Mouse (Mus musculus): ENCODE data around the gene Opn4. TPM values are rescaled to one million over a fixed set of nuclear protein-coding genes. Genes with fewer than 3 reads are reported as not detected.

The Opn4 gene
- total and polyA plus RNA-seq, 3 experiments = not detected

DNA sequence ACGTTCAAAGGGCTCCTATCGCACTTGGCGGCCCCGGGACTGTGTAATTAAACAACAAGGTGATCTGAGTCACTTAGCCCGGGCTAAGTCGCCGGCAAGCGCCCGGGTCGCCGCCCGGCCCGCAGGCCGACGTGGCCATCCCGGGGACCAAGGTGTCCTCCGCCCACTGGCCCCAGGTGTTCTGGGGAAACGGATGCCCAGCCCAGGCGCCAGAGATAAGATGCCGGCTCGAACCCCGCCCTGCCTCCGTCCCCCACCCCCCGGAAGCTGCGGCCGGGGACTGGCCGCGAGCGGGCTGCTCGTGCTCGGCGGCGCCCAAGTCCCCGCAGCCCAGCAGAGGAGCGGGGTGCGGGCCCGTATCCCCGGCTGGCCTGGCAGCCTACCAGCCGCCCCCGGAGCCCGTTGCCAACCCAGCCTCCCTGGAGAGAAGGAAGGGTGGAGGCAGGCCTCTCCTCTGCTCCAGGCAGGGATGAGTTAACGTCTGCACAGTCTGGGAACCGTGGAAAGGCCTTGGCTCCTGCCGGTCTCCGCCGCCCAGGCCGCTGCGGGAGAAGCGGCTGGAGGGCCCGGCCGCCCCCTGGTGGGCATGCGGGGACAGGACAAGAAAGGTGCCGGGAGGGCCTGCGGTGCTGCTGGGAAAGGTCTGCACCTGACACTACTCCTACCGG lies 50.8 kb downstream of the Opn4 start (continued):
- TF ChIP-seq SIN3A (IDR thresholded peaks at IDR 0.05; ENCODE audit: low read length) (0 out of 2 replicates have a peak, but pooled peaks have one; percentile 7), POLR2A (IDR thresholded peaks at IDR 0.05; ENCODE audit: control insufficient read depth in 1 of 2, insufficient read depth in 1 of 2, low read depth in 1 of 2, low read length in 2 of 2, poor library complexity in 1 of 2) (peak in 1 of 2 experiments; percentile 63; a peak in 2 of 4 replicates), USF2 (IDR thresholded peaks at IDR 0.05; ENCODE audit: borderline replicate concordance in 1 of 2, insufficient read depth in 1 of 2, low read depth in 1 of 2, low read length in 2 of 2) (no peak), TAL1 (IDR thresholded peaks at IDR 0.05; ENCODE audit: low read length) (no peak), RCOR1 (IDR thresholded peaks at IDR 0.05; ENCODE audit: low read depth, low read length) (no peak), NELFE (IDR thresholded peaks at IDR 0.05; ENCODE audit: low read depth, low read length) (no peak), TCF12 (IDR thresholded peaks at IDR 0.05; ENCODE audit: low read depth, low read length) (no peak), CHD1 (IDR thresholded peaks at IDR 0.05; ENCODE audit: low read depth, low read length) (no peak), ZC3H11A (IDR thresholded peaks at IDR 0.05; ENCODE audit: low read depth, low read length) (peak; percentile 48), EP300 (IDR thresholded peaks at IDR 0.05; ENCODE audit: low read depth in 1 of 2, low read length in 2 of 2) (no peak), MYC (IDR thresholded peaks at IDR 0.05; ENCODE audit: low read depth, low read length) (no peak)

DNA sequence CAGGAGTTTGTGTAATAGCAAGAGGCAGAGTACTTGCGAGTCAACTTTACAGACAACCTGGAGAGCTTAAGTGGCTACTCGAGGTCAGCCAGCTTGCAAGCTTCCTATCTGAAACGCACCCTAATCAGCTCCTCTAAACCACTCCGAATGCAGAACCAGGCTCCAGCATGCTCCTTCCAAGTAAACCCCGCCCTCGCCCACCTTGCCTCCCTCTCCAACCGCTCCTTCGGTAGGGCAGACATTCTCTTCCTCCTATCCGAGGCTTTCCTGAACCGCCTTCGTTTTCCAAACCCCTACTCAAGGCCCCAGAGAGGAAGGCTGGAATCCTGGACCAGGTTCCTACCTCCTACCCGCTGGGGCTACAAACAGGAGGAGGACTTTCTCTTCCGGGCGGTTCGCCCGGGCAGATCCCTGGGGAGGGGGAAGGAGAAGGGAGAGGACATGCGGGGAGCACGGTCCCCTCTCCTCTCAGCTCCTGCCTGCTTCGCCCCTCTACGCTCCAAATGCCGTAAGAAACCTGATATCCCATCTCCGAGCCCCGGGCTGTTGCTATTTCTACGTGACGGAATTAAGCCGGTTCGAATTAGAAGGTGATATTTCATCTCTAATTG lies 51.4 kb downstream of the Opn4 start:
- no peaks in the 10 kb centered on the region for H3K79me2 ChIP-seq (ENCODE audit: control insufficient read depth, insufficient read depth, low read length, poor library complexity)
- no peak overlapping the region for H3K27ac ChIP-seq (ENCODE audit: control insufficient read depth, low read depth, low read length)
- H3K4me3 ChIP-seq (ENCODE audit: control insufficient read depth in 1 of 2, insufficient read depth in 1 of 2, low read depth in 2 of 2, low read length in 2 of 2) = peak overlapping the region; percentile 53 to 86
- peaks cover 0 to 3% of the 10 kb centered on the region in 2 experiments; a peak in 1 of 4 replicates for H3K27me3 ChIP-seq (ENCODE audit: control insufficient read depth in 1 of 2, insufficient read depth in 2 of 2, low read length in 2 of 2)
- peak; percentile 78 for DNase-seq (ENCODE audit: low read depth, low spot score)
- H3K9me3 ChIP-seq (replicated peaks; ENCODE audit: insufficient read depth, low read length) = no peaks in the 10 kb centered on the region
- H3K36me3 ChIP-seq (ENCODE audit: control insufficient read depth in 1 of 2, insufficient read depth in 2 of 2, low read length in 2 of 2) = no peaks in the 10 kb centered on the region; a peak in 1 of 4 replicates
- no peaks in the 10 kb centered on the region for H3K4me1 ChIP-seq (ENCODE audit: control insufficient read depth in 1 of 2, insufficient read depth in 2 of 2, low read length in 2 of 2)
- peak overlapping the region; percentile 74 for H3K9ac ChIP-seq (ENCODE audit: control insufficient read depth, low read depth, low read length, poor library complexity, severe bottlenecking)
- TF ChIP-seq MAX (IDR thresholded peaks at IDR 0.05; ENCODE audit: low read length) = 0 out of 2 replicates have a peak, but pooled peaks have one; percentile 22
- no peak for TF ChIP-seq ELF1 (IDR thresholded peaks at IDR 0.05; ENCODE audit: low read depth, low read length)
- 0 out of 2 replicates have a peak, but pooled peaks have one; percentile 36 for TF ChIP-seq UBTF (IDR thresholded peaks at IDR 0.05; ENCODE audit: borderline replicate concordance, insufficient read depth, low read depth, low read length)
- TF ChIP-seq ZKSCAN1 (IDR thresholded peaks at IDR 0.05; ENCODE audit: low read depth, low read length) = no peak
- no peak for TF ChIP-seq TBP (IDR thresholded peaks at IDR 0.05; ENCODE audit: low read depth, low read length)
- no peak for TF ChIP-seq CHD2 (IDR thresholded peaks at IDR 0.05; ENCODE audit: low read length)
- no peak for TF ChIP-seq CTCF (IDR thresholded peaks at IDR 0.05 in 2 of 3, conservative IDR thresholded peaks at IDR 0.05 in 1 of 3; ENCODE audit: control insufficient read depth in 1 of 3, insufficient read depth in 1 of 3, low read depth in 2 of 3, low read length in 3 of 3, poor library complexity in 1 of 3, severe bottlenecking in 1 of 3)
- no peak for TF ChIP-seq E2F4 (IDR thresholded peaks at IDR 0.05; ENCODE audit: borderline replicate concordance, low read depth, low read length)
- TF ChIP-seq GATA1 (IDR thresholded peaks at IDR 0.05; ENCODE audit: low read depth, low read length) = 0 out of 2 replicates have a peak, but pooled peaks have one; percentile 10
- no peak for TF ChIP-seq MEF2A (IDR thresholded peaks at IDR 0.05; ENCODE audit: extremely low read depth, insufficient replicate concordance, low read depth, low read length, poor library complexity, severe bottlenecking)
- TF ChIP-seq MXI1 (IDR thresholded peaks at IDR 0.05; ENCODE audit: low read depth, low read length) = peak; percentile 13; the same call in 1 of the 2 replicates
- no peak for TF ChIP-seq MYB (IDR thresholded peaks at IDR 0.05; ENCODE audit: low read depth, low read length)
- no peak for TF ChIP-seq CHD1 (IDR thresholded peaks at IDR 0.05; ENCODE audit: low read depth, low read length)
- no peak for TF ChIP-seq TAL1 (IDR thresholded peaks at IDR 0.05; ENCODE audit: low read length)
- no peak for TF ChIP-seq NRF1 (IDR thresholded peaks at IDR 0.05; ENCODE audit: insufficient read depth, low read depth, low read length, poor library complexity, severe bottlenecking)
- no peak for TF ChIP-seq KAT2A (conservative IDR thresholded peaks at IDR 0.05; ENCODE audit: low read depth, low read length)
- no peak for TF ChIP-seq SMC3 (IDR thresholded peaks at IDR 0.05; ENCODE audit: low read depth, low read length)
- no peak for TF ChIP-seq ZMIZ1 (IDR thresholded peaks at IDR 0.05; ENCODE audit: low read depth, low read length)
- TF ChIP-seq ZNF384 (IDR thresholded peaks at IDR 0.05; ENCODE audit: low read depth, low read length) = no peak
- no peak for TF ChIP-seq USF1 (IDR thresholded peaks at IDR 0.05; ENCODE audit: low read depth, low read length)
- no peak; the same call in 1 of the 2 replicates for TF ChIP-seq MAZ (IDR thresholded peaks at IDR 0.05; ENCODE audit: low read depth, low read length)
- TF ChIP-seq JUND (IDR thresholded peaks at IDR 0.05; ENCODE audit: low read depth, low read length) = no peak
- no peak for TF ChIP-seq POLR2A (IDR thresholded peaks at IDR 0.05; ENCODE audit: control insufficient read depth in 1 of 2, insufficient read depth in 1 of 2, low read depth in 1 of 2, low read length in 2 of 2, poor library complexity in 1 of 2)
- TF ChIP-seq EP300 (IDR thresholded peaks at IDR 0.05; ENCODE audit: low read depth in 1 of 2, low read length in 2 of 2) = 0 out of 4 replicates have a peak, but pooled peaks of 1 of the 2 experiments have one; percentile 15
- no peak for TF ChIP-seq POLR2AphosphoS5 (IDR thresholded peaks at IDR 0.05; ENCODE audit: borderline replicate concordance, low read depth, low read length)

All from MEL (cell line).